Mouse (Mus musculus) MEL (cell line): Measurements from ENCODE around the gene Dok7. TPM values are rescaled to one million over a fixed set of nuclear protein-coding genes. Genes with fewer than 3 reads are reported as not detected.

ENCODE experiments used
- DNase-seq: peaks from one replicate; pipeline ENCODE4 v3.0.0; 2011; ENCODE audit warnings: low read depth, low spot score
- H3K27ac ChIP-seq: 2 replicates; pipeline ENCODE4 v1.5.1; 2012; ENCODE audit warnings: low read depth, mild to moderate bottlenecking, control low read depth, low read length, moderate library complexity; ENCODE audit not compliant: control insufficient read depth
- H3K27me3 ChIP-seq, 2 experiments: fragments of 150-350 bp in 1 of 2; sonication (generic) in 1 of 2; 2 replicates each; pipeline ENCODE4 v1.6.1; 2012; ENCODE audit warnings: low read length in 2 of 2, mild to moderate bottlenecking in 2 of 2, improper control_type of control experiment in 1 of 2, moderate library complexity in 1 of 2; ENCODE audit not compliant: insufficient read depth in 2 of 2, control insufficient read depth in 1 of 2
- H3K36me3 ChIP-seq, 2 experiments: 2 replicates each; pipeline ENCODE4 v1.6.1; 2012 to 2014; ENCODE audit warnings: low read length in 2 of 2, improper control_type of control experiment in 1 of 2, inconsistent platforms in 1 of 2, mild to moderate bottlenecking in 1 of 2; ENCODE audit not compliant: insufficient read depth in 2 of 2, control insufficient read depth in 1 of 2
- H3K4me1 ChIP-seq, 2 experiments: fragments of 150-350 bp in 1 of 2; sonication (generic) in 1 of 2; 2 replicates each; pipeline ENCODE4 v1.6.1; 2012; ENCODE audit warnings: low read length in 2 of 2, improper control_type of control experiment in 1 of 2, mild to moderate bottlenecking in 1 of 2; ENCODE audit not compliant: insufficient read depth in 2 of 2, control insufficient read depth in 1 of 2
- H3K4me3 ChIP-seq, 2 experiments: fragments of 150-350 bp in 1 of 2; sonication (generic) in 1 of 2; 2 replicates each; pipeline ENCODE4 v1.5.1; 2012; ENCODE audit warnings: low read depth in 2 of 2, low read length in 2 of 2, mild to moderate bottlenecking in 2 of 2, moderate library complexity in 2 of 2, control low read depth in 1 of 2, improper control_type of control experiment in 1 of 2; ENCODE audit not compliant: control insufficient read depth in 1 of 2, insufficient read depth in 1 of 2
- H3K79me2 ChIP-seq: 2 replicates; pipeline ENCODE4 v1.6.1; 2012; ENCODE audit warnings: mild to moderate bottlenecking, low read length, moderate library complexity; ENCODE audit not compliant: control insufficient read depth, poor library complexity, insufficient read depth
- H3K9ac ChIP-seq: 2 replicates; pipeline ENCODE4 v1.6.1; 2012; ENCODE audit warnings: low read depth, mild to moderate bottlenecking, control low read depth, low read length, moderate library complexity; ENCODE audit not compliant: control insufficient read depth, poor library complexity, severe bottlenecking
- H3K9me3 ChIP-seq: fragments of 150-350 bp; sonication (generic); replicated peaks from 2 replicates; pipeline ENCODE4 v1.6.1; 2012; ENCODE audit warnings: mild to moderate bottlenecking, low read length, improper control_type of control experiment, moderate library complexity; ENCODE audit not compliant: insufficient read depth
- CHD1 ChIP-seq: IDR thresholded peaks from 2 replicates; pipeline ENCODE4 v1.6.1; 2012; ENCODE audit warnings: low read depth, mild to moderate bottlenecking, inconsistent platforms, low read length, improper control_type of control experiment
- CTCF ChIP-seq, 3 experiments: IDR thresholded peaks in 2 of 3; conservative IDR thresholded peaks in 1 of 3; 2 replicates each; pipeline ENCODE4 v1.5.1; 2011 to 2012; ENCODE audit warnings: low read length in 3 of 3, low read depth in 2 of 3, mild to moderate bottlenecking in 2 of 3, improper control_type of control experiment in 1 of 3, inconsistent platforms in 1 of 3, mixed read lengths in 1 of 3, moderate library complexity in 1 of 3; ENCODE audit not compliant: control insufficient read depth in 1 of 3, insufficient read depth in 1 of 3, poor library complexity in 1 of 3, severe bottlenecking in 1 of 3
- ELF1 ChIP-seq: IDR thresholded peaks from 2 replicates; pipeline ENCODE4 v1.6.1; 2014; ENCODE audit warnings: low read depth, mild to moderate bottlenecking, inconsistent platforms, low read length, improper control_type of control experiment, moderate library complexity
- EP300 ChIP-seq, 2 experiments: IDR thresholded peaks; 2 replicates each; pipeline ENCODE4 v1.6.1; 2011; ENCODE audit warnings: improper control_type of control experiment in 2 of 2, low read length in 2 of 2, low read depth in 1 of 2, mild to moderate bottlenecking in 1 of 2
- GABPA ChIP-seq: IDR thresholded peaks from 2 replicates; pipeline ENCODE4 v1.6.1; 2012; ENCODE audit warnings: low read depth, mild to moderate bottlenecking, inconsistent platforms, low read length, improper control_type of control experiment, moderate library complexity
- KAT2A ChIP-seq: conservative IDR thresholded peaks from 2 replicates; pipeline ENCODE4 v1.6.1; 2012; ENCODE audit warnings: low read depth, low read length, improper control_type of control experiment, inconsistent platforms
- MAX ChIP-seq: IDR thresholded peaks from 2 replicates; pipeline ENCODE4 v1.6.1; 2011; ENCODE audit warnings: low read length, improper control_type of control experiment
- MEF2A ChIP-seq: IDR thresholded peaks from 2 replicates; pipeline ENCODE4 v1.6.1; 2014; ENCODE audit warnings: low read depth, mild to moderate bottlenecking, inconsistent platforms, low read length, improper control_type of control experiment; ENCODE audit not compliant: poor library complexity, insufficient replicate concordance, severe bottlenecking; ENCODE audit errors: extremely low read depth
- MXI1 ChIP-seq: IDR thresholded peaks from 2 replicates; pipeline ENCODE4 v1.6.1; 2011; ENCODE audit warnings: mild to moderate bottlenecking, low read depth, low read length, improper control_type of control experiment
- MYC ChIP-seq: IDR thresholded peaks from 2 replicates; pipeline ENCODE4 v1.6.1; 2011; ENCODE audit warnings: low read depth, mild to moderate bottlenecking, low read length, improper control_type of control experiment, moderate library complexity
- POLR2A ChIP-seq, 2 experiments: IDR thresholded peaks; 2 replicates each; pipeline ENCODE4 v1.6.1; 2011 to 2012; ENCODE audit warnings: low read length in 2 of 2, mild to moderate bottlenecking in 2 of 2, control low read depth in 1 of 2, improper control_type of control experiment in 1 of 2, low read depth in 1 of 2, moderate library complexity in 1 of 2; ENCODE audit not compliant: control insufficient read depth in 1 of 2, insufficient read depth in 1 of 2, poor library complexity in 1 of 2
- POLR2AphosphoS2 ChIP-seq: IDR thresholded peaks from 2 replicates; pipeline ENCODE4 v1.6.1; 2011; ENCODE audit warnings: low read length, improper control_type of control experiment
- POLR2AphosphoS5 ChIP-seq: IDR thresholded peaks from 2 replicates; pipeline ENCODE4 v1.6.1; 2012; ENCODE audit warnings: low read depth, borderline replicate concordance, mild to moderate bottlenecking, inconsistent platforms, low read length, moderate library complexity, mixed read lengths
- RAD21 ChIP-seq: IDR thresholded peaks from 2 replicates; pipeline ENCODE4 v1.6.1; 2011; ENCODE audit warnings: mild to moderate bottlenecking, low read depth, low read length, improper control_type of control experiment
- RCOR1 ChIP-seq: IDR thresholded peaks from 2 replicates; pipeline ENCODE4 v1.6.1; 2012; ENCODE audit warnings: low read depth, mild to moderate bottlenecking, inconsistent platforms, low read length, improper control_type of control experiment
- TAL1 ChIP-seq: IDR thresholded peaks from 2 replicates; pipeline ENCODE4 v1.6.1; 2012; ENCODE audit warnings: mild to moderate bottlenecking, inconsistent platforms, low read length, moderate library complexity, mixed read lengths
- UBTF ChIP-seq: IDR thresholded peaks from 2 replicates; pipeline ENCODE4 v1.6.1; 2012; ENCODE audit warnings: low read depth, mild to moderate bottlenecking, inconsistent platforms, low read length, improper control_type of control experiment, moderate library complexity, borderline replicate concordance; ENCODE audit not compliant: insufficient read depth
- USF2 ChIP-seq, 2 experiments: IDR thresholded peaks; 2 replicates each; pipeline ENCODE4 v1.6.1; 2011 to 2012; ENCODE audit warnings: improper control_type of control experiment in 2 of 2, low read length in 2 of 2, borderline replicate concordance in 1 of 2, inconsistent platforms in 1 of 2, low read depth in 1 of 2, mild to moderate bottlenecking in 1 of 2; ENCODE audit not compliant: insufficient read depth in 1 of 2
- ZNF384 ChIP-seq: IDR thresholded peaks from 2 replicates; pipeline ENCODE4 v1.6.1; 2012; ENCODE audit warnings: low read depth, mild to moderate bottlenecking, inconsistent platforms, low read length, improper control_type of control experiment
- polyA plus RNA-seq, 2 experiments: library from polyadenylated mRNA; stranded (reverse) in 1 of 2; unstranded in 1 of 2; fragments of >175 nt in 1 of 2; fragments of >200 nt in 1 of 2; gene quantifications; 2 replicates each; pipeline versions ENCODE4 v1.2.1 to v1.2.4; 2012; ENCODE audit warnings: low replicate concordance in 2 of 2, low read depth in 1 of 2; ENCODE audit not compliant: insufficient read length in 2 of 2, insufficient read depth in 1 of 2, missing spikeins in 1 of 2
- total RNA-seq: library from RNA; depleted of rRNA; stranded (reverse); fragments of 300-350 nt; gene quantifications from 2 replicates; pipeline ENCODE4 v1.2.3, GENCODE M21; 2012; rRNA removed

Gene Dok7
- total and polyA plus RNA-seq, 3 experiments: 0.08 to 0.21 TPM; not detected in 1

DNA sequence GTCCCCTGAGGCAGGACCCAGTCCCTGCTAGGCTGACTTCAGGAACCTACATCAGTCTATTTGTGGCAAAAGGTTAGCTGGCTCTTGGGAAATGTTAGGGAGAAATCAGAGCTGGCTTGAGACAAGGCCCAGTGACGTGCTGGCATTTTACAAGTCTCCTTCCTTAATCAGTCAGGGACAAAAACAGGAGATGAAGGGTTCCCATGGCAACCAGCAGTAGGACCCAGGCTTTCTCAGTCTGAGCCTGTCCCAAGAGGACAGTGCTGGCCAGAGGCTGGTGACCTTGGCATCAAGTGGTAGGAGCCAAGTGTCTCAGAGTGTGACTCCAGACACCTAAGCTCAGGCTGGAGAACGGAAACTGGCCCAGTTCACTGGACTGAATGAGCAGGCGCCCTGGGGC, 77.7 kb downstream of the Dok7 start:
- H3K79me2 ChIP-seq: no peaks in the 10 kb centered on the region
- H3K27ac ChIP-seq: no peak overlapping the region
- TF ChIP-seq POLR2AphosphoS5: no peak
- no peaks in the 10 kb centered on the region for H3K4me1 ChIP-seq
- no peak for DNase-seq
- H3K36me3 ChIP-seq: no peaks in the 10 kb centered on the region
- H3K9me3 ChIP-seq: no peaks in the 10 kb centered on the region
- no peaks in the 10 kb centered on the region; a peak in 1 of 4 replicates for H3K27me3 ChIP-seq
- no peak overlapping the region for H3K9ac ChIP-seq
- H3K4me3 ChIP-seq: no peak overlapping the region

DNA sequence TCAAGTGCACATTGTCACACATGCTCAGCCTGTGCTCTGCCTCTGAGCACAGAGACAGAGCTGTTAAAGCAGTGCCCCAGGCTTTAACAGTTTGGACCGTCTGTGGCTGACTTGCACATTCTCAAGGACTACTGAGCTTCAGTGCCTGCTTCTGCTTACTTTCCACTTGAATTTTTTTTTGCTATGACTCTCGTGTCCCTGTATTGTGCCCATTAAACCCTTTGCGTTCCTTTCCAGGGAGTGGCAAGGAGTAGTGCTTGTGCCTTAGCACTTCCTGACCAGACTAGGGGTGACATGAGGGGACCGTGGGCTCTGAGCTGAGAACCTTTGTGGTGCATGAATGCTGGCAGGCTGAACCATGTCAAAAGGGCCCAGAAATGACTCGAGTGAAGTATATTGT, 79.3 kb downstream of the Dok7 start:
- H3K4me3 ChIP-seq: no peak overlapping the region
- no peaks in the 10 kb centered on the region for H3K9me3 ChIP-seq
- H3K27me3 ChIP-seq: no peaks in the 10 kb centered on the region
- TF ChIP-seq GABPA (no peak), POLR2AphosphoS5 (no peak), KAT2A (no peak), USF2 (IDR thresholded peaks at IDR 0.05; ENCODE audit: borderline replicate concordance in 1 of 2, insufficient read depth in 1 of 2, low read depth in 1 of 2, low read length in 2 of 2) (no peak), POLR2A (IDR thresholded peaks at IDR 0.05; ENCODE audit: control insufficient read depth in 1 of 2, insufficient read depth in 1 of 2, low read depth in 1 of 2, low read length in 2 of 2, poor library complexity in 1 of 2) (no peak), ZNF384 (no peak), TAL1 (no peak), EP300 (IDR thresholded peaks at IDR 0.05; ENCODE audit: low read depth in 1 of 2, low read length in 2 of 2) (no peak), UBTF (no peak), MAX (no peak), RCOR1 (no peak), CTCF (IDR thresholded peaks at IDR 0.05 in 2 of 3, conservative IDR thresholded peaks at IDR 0.05 in 1 of 3; ENCODE audit: control insufficient read depth in 1 of 3, insufficient read depth in 1 of 3, low read depth in 2 of 3, low read length in 3 of 3, poor library complexity in 1 of 3, severe bottlenecking in 1 of 3) (no peak), POLR2AphosphoS2 (no peak), CHD1 (no peak), MYC (no peak), MXI1 (no peak), RAD21 (no peak), ELF1 (no peak), MEF2A (no peak)
- H3K36me3 ChIP-seq: no peaks in the 10 kb centered on the region
- H3K79me2 ChIP-seq: no peaks in the 10 kb centered on the region
- H3K9ac ChIP-seq: no peak overlapping the region
- no peaks in the 10 kb centered on the region for H3K4me1 ChIP-seq
- no peak overlapping the region for H3K27ac ChIP-seq
- DNase-seq: no peak

Other genes starting within 250 kb of the Dok7 start
- 0.26 and 0.27 TPM in 2 replicates for gene Msantd1, start 148.8 kb upstream of the Dok7 start, total RNA-seq
- under 1 TPM in 1 of 2 experiments, not detected in 1; 0.88 TPM for gene Msantd1, start 148.8 kb upstream of the Dok7 start, polyA plus RNA-seq
- gene Rgs12, start 107.3 kb upstream of the Dok7 start, total RNA-seq: 11.9 and 12.9 TPM in 2 replicates
- 10 to 100 TPM in 1 of 2 experiments, not detected in 1; 15.4 TPM for gene Rgs12, start 107.3 kb upstream of the Dok7 start, polyA plus RNA-seq
- 0.39 and 0.62 TPM in 2 replicates for gene Hgfac, start 15.3 kb upstream of the Dok7 start, total RNA-seq
- gene Hgfac, start 15.3 kb upstream of the Dok7 start, polyA plus RNA-seq: 1 to 10 TPM in 1 of 2 experiments, not detected in 1; 1.6 TPM
- 41.6 and 45.0 TPM in 2 replicates for gene Lrpap1, start 49.0 kb downstream of the Dok7 start, total RNA-seq
- gene Lrpap1, start 49.0 kb downstream of the Dok7 start, polyA plus RNA-seq: 10 to 100 TPM in 1 of 2 experiments, not detected in 1; 74.7 TPM
- gene Adra2c, start 221.6 kb downstream of the Dok7 start, total RNA-seq: not detected in 2 replicates
- gene Adra2c, start 221.6 kb downstream of the Dok7 start, polyA plus RNA-seq: not detected